Mouse (Mus musculus) embryonic fibroblast, embryonic 13.5 days (primary cell): Measurements from ENCODE around the gene Krtap4-6. TPM values are rescaled to one million over a fixed set of nuclear protein-coding genes. Genes with fewer than 3 reads are reported as not detected.
A peak's percentile ranks its signal among the peaks of the same experiment; 100 is the strongest.
"Not testable (repeated sequence)": the region's sequence is repeated elsewhere in the genome, so short reads cannot be mapped to it uniquely, and the experiment has no call there.

Source experiments
- H3K27ac ChIP-seq: 2 replicates; pipeline ENCODE4 v1.5.1; 2012; ENCODE audit warnings: low read length, control low read depth, inconsistent platforms; ENCODE audit not compliant: insufficient read depth
- H3K4me1 ChIP-seq: 2 replicates; pipeline ENCODE4 v1.6.1; 2011; ENCODE audit warnings: low read length; ENCODE audit not compliant: control insufficient read depth, insufficient read depth
- H3K4me3 ChIP-seq: 2 replicates; pipeline ENCODE4 v1.5.1; 2011; ENCODE audit warnings: mild to moderate bottlenecking, control low read depth, low read length; ENCODE audit not compliant: insufficient read depth
- CTCF ChIP-seq: IDR thresholded peaks from 2 replicates; pipeline ENCODE4 v1.5.1; 2011; ENCODE audit warnings: mild to moderate bottlenecking, control low read depth, low read length, moderate library complexity, borderline replicate concordance; ENCODE audit not compliant: insufficient read depth
- POLR2A ChIP-seq: IDR thresholded peaks from 2 replicates; pipeline ENCODE4 v1.6.1; 2011; ENCODE audit warnings: low read depth, mild to moderate bottlenecking, control low read depth, low read length, moderate library complexity
- polyA plus RNA-seq: library from polyadenylated mRNA; stranded (reverse); fragments of >200 nt; gene quantifications from 2 replicates; pipeline ENCODE4 v1.2.4, GENCODE M21; 2011; ENCODE audit warnings: low read depth; ENCODE audit not compliant: missing spikeins, insufficient read length

The Krtap4-6 gene
- not detected in 2 replicates for polyA plus RNA-seq

- TF ChIP-seq POLR2A (no peak), CTCF (no peak)
- Histone ChIP-seq H3K4me3 (no peak within 1 kb of the TSS), H3K4me1 (no peaks in the 10 kb centered on the region), H3K27ac (no peak within 1 kb of the TSS)
These were observed at the start of gene Krtap4-6 for GRCm38 (mm10) chr11:99665860-99666259. TSS of gene Krtap4-6 (minus strand) at chr11:99665960.

DNA sequence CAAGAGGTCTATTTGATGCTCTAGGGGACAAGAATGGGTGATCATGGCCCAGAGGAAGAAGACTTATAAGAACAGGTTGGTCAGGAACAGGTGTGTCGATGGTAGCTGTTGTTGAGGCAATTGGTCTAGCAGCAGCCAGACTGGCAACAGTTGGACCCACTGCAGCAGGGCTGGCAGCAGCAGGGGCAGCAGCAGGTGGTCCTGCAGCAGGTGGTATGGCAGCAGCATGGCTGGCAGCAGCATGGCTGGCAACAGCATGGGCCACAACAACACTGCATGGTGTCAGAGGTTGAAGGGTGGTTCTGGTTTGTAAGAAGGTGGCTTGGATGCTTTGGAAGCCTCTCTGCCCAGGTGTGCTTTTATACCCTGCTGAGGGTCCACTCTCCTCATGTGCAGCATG is 24.7 kb upstream of the Krtap4-6 start, which contains the start of gene Gm14190:
Gm14190 (minus strand) TSS at position 278 of the 400 bp plus-strand sequence.
- H3K4me1 ChIP-seq = no peaks in the 10 kb centered on the region
- no peak within 1 kb of the TSS for H3K27ac ChIP-seq
- H3K4me3 ChIP-seq = no peak within 1 kb of the TSS
- TF ChIP-seq POLR2A = no peak
- TF ChIP-seq CTCF = no peak

GRCm38 (mm10) chr11:99685235-99685634 is 19.5 kb upstream of the Krtap4-6 start:
- not testable (repeated sequence) for H3K27ac ChIP-seq, H3K4me1 ChIP-seq, H3K4me3 ChIP-seq

GRCm38 (mm10) chr11:99683481-99683880 is 17.7 kb upstream of the Krtap4-6 start:
- H3K4me1 ChIP-seq = no peaks in the 10 kb centered on the region
- no peak overlapping the region for H3K4me3 ChIP-seq
- H3K27ac ChIP-seq = no peak overlapping the region
- TF ChIP-seq CTCF = no peak
- TF ChIP-seq POLR2A = no peak

DNA sequence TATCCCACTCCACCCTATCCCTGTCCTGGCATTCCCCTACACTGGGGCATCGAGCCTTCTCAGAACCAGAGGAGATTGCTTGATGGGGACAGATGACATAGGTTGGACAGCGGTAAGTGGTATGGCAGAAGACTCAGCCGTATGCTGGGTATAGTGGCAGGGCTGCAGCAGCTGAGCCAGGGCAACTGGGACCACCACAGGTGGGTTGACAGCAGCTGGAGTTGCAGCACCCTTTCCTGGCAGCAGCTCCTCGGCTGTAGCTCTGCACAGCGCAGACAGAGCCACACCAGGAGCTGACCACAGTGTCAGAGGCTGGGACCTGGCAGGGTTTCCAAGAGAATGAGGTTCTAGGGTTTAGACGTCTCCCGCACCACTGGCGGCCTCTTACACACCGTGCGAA is 3.0 kb downstream of the Krtap4-6 start:
- Histone ChIP-seq H3K27ac (no peak overlapping the region), H3K4me1 (peaks cover 7% of the 10 kb centered on the region; the same call in 1 of the 2 replicates), H3K4me3 (no peak overlapping the region)
- TF ChIP-seq CTCF = no peak
- TF ChIP-seq POLR2A = no peak

DNA sequence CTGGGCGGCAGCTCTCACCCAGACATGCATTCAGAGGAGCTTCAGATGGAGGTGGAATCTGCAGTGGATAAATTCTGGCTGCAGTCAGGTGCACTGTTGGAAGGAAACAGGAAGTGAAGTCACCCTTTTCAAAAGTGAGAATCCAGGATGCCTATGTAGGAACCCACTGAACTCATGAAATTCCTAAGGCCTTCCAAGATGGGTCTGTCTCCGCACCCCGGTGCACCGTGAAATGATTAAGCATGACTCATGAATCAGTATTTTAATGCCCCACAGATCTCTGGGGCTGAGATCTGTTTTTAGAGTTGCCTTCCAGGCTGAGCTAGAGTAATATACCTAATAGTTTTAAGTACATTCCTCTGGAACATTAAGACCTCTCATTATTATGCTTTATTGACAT is 6.5 kb downstream of the Krtap4-6 start:
- peaks cover 7% of the 10 kb centered on the region; the same call in 1 of the 2 replicates for H3K4me1 ChIP-seq
- H3K27ac ChIP-seq = peak overlapping the region; percentile 46; the same call in 1 of the 2 replicates
- H3K4me3 ChIP-seq = no peak overlapping the region
- TF ChIP-seq POLR2A = no peak
- TF ChIP-seq CTCF = no peak

DNA sequence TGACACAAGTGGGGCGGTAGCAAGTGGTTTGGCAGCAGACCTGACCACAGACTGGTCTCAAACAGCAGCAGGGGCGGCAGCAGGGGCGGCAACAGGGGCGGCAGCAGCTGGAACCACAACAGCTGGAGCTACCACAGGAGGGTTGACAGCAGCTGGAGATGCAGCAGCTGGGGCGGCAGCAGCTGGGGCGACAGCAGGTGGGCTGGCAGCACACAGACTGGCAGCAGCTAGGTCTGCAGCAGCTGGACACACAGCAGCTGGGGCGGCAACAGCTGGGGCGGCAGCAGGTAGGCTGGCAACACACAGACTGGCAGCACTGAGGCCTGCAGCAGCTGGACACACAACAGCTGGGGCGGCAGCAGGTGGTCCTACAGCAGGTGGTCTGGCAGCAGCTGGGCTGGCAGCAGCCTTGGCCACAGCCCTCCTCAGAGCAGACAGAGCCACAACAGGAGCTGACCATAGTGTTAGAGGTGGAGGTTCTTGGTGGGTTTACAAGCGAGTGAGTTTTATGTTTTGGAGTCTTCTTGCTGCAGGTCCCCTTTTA is 7.2 kb downstream of the Krtap4-6 start, which contains the start of gene Gm11563:
Gm11563 (minus strand) TSS at position 494 of the 544 bp plus-strand sequence.
- H3K27ac ChIP-seq = peak within 1 kb of the TSS; percentile 74
- H3K4me1 ChIP-seq, H3K4me3 ChIP-seq: not testable (repeated sequence)

- Histone ChIP-seq H3K4me1 (peaks cover 7% of the 10 kb centered on the region; the same call in 1 of the 2 replicates), H3K27ac (no peak overlapping the region), H3K4me3 (no peak overlapping the region)
- TF ChIP-seq POLR2A (no peak), CTCF (no peak)
These were observed 8.7 kb downstream of the Krtap4-6 start for GRCm38 (mm10) chr11:99657051-99657450.

DNA sequence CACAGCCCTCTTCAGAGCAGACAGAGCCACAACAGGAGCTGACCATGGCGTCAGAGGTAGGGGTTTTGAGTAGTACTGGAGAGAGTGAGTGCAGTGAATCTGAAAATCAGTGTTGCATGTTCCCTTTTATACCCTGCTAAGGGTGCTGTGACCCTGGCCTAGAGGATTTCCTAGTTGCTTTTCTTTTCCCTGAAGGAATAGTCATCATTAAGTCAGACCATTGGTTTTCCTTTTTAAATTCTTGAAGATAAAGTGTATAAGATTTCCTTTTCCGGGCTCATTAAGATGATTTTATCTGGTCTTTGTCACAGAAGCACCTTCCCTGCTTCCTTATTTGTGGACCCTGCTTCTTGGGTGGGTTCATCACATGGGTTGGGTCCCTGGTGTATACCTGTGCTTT is 15.6 kb downstream of the Krtap4-6 start, which contains the start of gene Gm11555:
Gm11555 (minus strand) TSS at position 101 of the 400 bp plus-strand sequence.
- no peak within 1 kb of the TSS for H3K4me3 ChIP-seq
- H3K4me1 ChIP-seq = no peaks in the 10 kb centered on the region
- no peak for TF ChIP-seq CTCF
- no peak for TF ChIP-seq POLR2A
- H3K27ac ChIP-seq = no peak within 1 kb of the TSS

GRCm38 (mm10) chr11:99646444-99646843 is 19.3 kb downstream of the Krtap4-6 start:
- no peak overlapping the region for H3K27ac ChIP-seq
- H3K4me3 ChIP-seq = no peak overlapping the region
- TF ChIP-seq CTCF (no peak), POLR2A (no peak)
- no peaks in the 10 kb centered on the region; the same call in 1 of the 2 replicates for H3K4me1 ChIP-seq
